Mouse (Mus musculus) NIH3T3 (cell line): ENCODE results near the gene Calhm3.

Experiments used
- DNase-seq: peaks from one replicate; pipeline ENCODE4 v3.0.0-alpha.2; 2012; ENCODE audit warnings: low read depth

Gene Calhm3

GRCm38 (mm10) chr19:47118634-47119033 is 38.9 kb downstream of the Calhm3 start:
- DNase-seq: no peak

- DNase-seq: no peak
Observed at GRCm38 (mm10) chr19:47104641-47105271, 52.8 kb downstream of the Calhm3 start.
